Mouse (Mus musculus): ENCODE measurements around the gene Wnk1.

DNA sequence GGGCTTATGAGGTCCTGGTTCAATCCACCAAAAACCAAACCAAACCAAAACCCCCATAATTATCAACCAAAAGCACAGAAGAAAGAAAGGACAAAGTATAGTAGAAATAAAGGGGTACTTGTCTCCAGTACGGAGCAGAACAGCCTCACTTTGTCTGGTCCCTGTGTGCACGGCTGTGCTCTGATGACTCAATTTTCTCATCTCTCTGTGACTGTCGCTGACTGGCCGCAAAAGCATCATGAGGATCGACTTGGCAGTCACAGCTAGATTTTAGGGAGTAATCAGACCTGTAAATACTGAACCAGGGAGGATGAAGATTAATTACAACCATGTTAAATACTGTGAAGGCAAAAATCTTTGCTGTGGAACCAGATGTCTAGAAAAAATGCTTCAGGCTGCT is 24.5 kb upstream of the Wnk1 start:
- TF ChIP-seq POLR2A (IDR thresholded peaks at IDR 0.05; ENCODE audit: insufficient read depth, low read length) (no peak), CTCF (IDR thresholded peaks at IDR 0.05; ENCODE audit: low read depth, low read length) (no peak)
